Mouse (Mus musculus) forebrain, embryonic 15.5 days (tissue): ENCODE measurements at regions not wholly inside any gene's neighbourhood (a gene's known extent, or its start where the extent isn't known, plus 50 kb on each side); places are given as distances from the start of the nearest gene placed in this dataset.

Experiments
- ATAC-seq: fragments of 200-750 bp; cut with Nextera tagmentation; replicated peaks from 2 replicates; pipeline ENCODE4 v1.8.0; 2017; ENCODE audit warnings: mild to moderate bottlenecking, moderate TSS enrichment, moderate library complexity
- H3K27ac ChIP-seq: fragments of 300-500 bp; sonication (generic); replicated peaks from 2 replicates; pipeline ENCODE4 v1.5.1; 2015; ENCODE audit warnings: mild to moderate bottlenecking, inconsistent platforms
- H3K27me3 ChIP-seq: fragments of 300-500 bp; sonication (generic); 2 replicates; pipeline ENCODE4 v1.6.1; 2015; ENCODE audit warnings: inconsistent platforms
- H3K36me3 ChIP-seq: fragments of 300-500 bp; sonication (generic); 2 replicates; pipeline ENCODE4 v1.6.1; 2015; ENCODE audit warnings: mild to moderate bottlenecking, inconsistent platforms
- H3K4me1 ChIP-seq: fragments of 300-500 bp; sonication (generic); 2 replicates; pipeline ENCODE4 v1.6.1; 2015; ENCODE audit warnings: inconsistent platforms
- H3K4me2 ChIP-seq: fragments of 300-500 bp; sonication (generic); replicated peaks from 2 replicates; pipeline ENCODE4 v1.6.1; 2015; ENCODE audit warnings: mild to moderate bottlenecking, inconsistent platforms
- H3K4me3 ChIP-seq: fragments of 300-500 bp; sonication (generic); 2 replicates; pipeline ENCODE4 v1.5.1; 2015; ENCODE audit warnings: mild to moderate bottlenecking, inconsistent platforms
- H3K9ac ChIP-seq: fragments of 300-500 bp; sonication (generic); replicated peaks from 2 replicates; pipeline ENCODE4 v1.6.1; 2015; ENCODE audit warnings: mild to moderate bottlenecking, inconsistent platforms
- H3K9me3 ChIP-seq: fragments of 300-500 bp; sonication (generic); 2 replicates; pipeline ENCODE4 v1.6.1; 2016; ENCODE audit warnings: inconsistent platforms
- WGBS: fragments of 180-500 bp; shearing (Covaris S2); methylation state at CpG from one replicate; pipeline ENCODE4 v1.1.7; 2015; ENCODE audit warnings: mixed read lengths; 5-methylcytosine and 5-hydroxymethylcytosine counted together

DNA sequence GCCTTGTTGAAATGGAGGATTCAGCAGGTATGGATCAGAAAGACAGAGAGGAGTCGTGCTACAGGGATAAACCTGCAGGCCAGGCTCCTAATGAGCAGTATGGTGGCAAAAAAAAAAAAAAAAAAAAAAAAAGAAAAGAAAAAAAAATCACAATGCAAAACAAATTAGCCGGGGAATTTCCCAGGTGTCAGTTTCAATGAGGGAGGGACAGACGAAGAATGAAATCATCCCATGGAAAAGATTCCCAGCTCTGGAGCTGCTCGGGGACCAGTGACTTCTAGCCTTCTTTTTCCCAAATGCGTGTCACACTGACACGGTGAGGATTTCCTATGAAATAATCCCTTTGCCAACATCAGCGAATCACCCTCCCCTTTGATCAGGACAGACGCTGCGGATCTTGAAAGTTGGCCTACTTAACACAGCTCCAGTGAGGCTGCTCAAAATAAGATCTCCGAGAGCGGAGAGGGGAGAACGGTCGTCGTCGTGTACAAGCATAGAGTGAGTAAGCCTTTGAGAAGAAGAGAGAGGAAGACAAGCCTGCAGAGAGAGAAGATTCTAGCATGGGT, 368.5 kb upstream of the Jarid2 start:
- H3K9ac ChIP-seq, result no peak overlapping the region
- H3K9me3 ChIP-seq, result no peaks in the 10 kb centered on the region
- no peak overlapping the region for H3K4me3 ChIP-seq
- no peaks in the 10 kb centered on the region for H3K36me3 ChIP-seq
- peaks cover 13% of the 10 kb centered on the region; the same call in 1 of the 2 replicates for H3K4me1 ChIP-seq
- ATAC-seq, result no peak
- H3K4me2 ChIP-seq, result no peak overlapping the region
- no peak overlapping the region for H3K27ac ChIP-seq
- WGBS, result 42% methylated on average over 15 of the region's 15 CpGs
- H3K27me3 ChIP-seq, result no peaks in the 10 kb centered on the region

DNA sequence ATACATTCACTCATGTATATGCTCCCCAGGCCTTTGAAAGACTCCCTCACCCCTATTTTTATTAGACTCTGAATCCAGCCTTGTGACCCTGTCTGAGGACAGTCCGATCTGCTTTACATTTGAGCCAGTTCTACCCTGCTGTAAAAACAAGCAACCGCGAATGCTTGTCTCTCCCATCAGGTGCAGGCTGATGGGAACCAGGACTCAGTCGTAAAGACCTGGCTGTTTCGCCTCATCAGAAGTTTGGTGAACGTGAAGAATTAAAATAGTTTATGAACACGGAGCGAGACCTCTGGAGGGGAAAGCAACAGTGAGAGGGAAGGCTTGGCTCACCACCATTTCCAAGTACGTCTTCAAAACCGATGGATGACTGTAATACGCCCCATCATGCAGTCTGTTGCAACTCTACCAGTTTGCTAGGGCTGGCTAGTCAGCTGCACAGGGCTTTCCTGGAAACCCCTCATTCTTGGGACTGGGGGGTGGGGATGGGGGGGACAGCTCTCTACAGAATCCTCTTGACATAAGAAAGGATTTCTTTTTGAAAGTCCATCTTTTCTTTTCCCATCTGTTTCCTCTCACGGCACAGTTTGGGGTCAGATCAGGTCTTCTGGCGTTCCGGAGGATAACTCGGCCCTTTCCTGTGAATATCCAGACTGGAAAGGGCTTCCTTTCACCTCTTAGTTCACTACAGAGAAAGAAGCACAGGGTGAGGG, 366.8 kb upstream of the Jarid2 start:
- WGBS, result 49% methylated on average over 15 of the region's 15 CpGs
- ATAC-seq, result no peak
- no peak overlapping the region for H3K4me3 ChIP-seq

DNA sequence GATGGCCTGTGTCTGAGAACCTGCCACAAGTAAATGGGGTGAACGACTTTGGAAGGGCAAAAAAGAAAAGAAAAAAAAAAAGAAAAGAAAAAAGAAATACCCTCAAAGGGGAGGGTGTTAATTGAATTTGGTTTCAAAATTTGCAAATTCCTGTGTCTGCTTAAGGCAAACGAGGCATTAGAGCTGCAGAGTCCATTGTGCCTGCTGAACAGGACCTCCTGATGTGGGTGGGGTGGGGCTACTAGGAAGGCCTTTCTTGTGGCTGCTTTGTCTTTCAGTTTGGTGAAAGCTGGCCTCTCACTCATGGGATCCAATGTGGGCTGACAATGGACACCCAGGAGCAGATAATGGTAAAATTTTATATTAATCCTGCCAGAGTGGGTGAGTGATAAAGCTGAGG, 366.3 kb upstream of the Jarid2 start:
- Histone ChIP-seq H3K27ac (no peak overlapping the region), H3K9ac (no peak overlapping the region), H3K36me3 (no peaks in the 10 kb centered on the region), H3K4me2 (no peak overlapping the region), H3K9me3 (no peaks in the 10 kb centered on the region), H3K27me3 (no peaks in the 10 kb centered on the region), H3K4me1 (0 out of 2 replicates have a peak, but pooled peaks cover 9% of the 10 kb centered on the region), H3K4me3 (no peak overlapping the region)
- 7% methylated on average over 2 of the region's 2 CpGs for WGBS
- no peak for ATAC-seq

More for the DNA sequence above, 366.8 kb upstream of the Jarid2 start:
- Histone ChIP-seq H3K27ac (no peak overlapping the region), H3K27me3 (no peaks in the 10 kb centered on the region), H3K9me3 (no peaks in the 10 kb centered on the region), H3K9ac (no peak overlapping the region), H3K4me1 (0 out of 2 replicates have a peak, but pooled peaks cover 9% of the 10 kb centered on the region), H3K4me2 (no peak overlapping the region), H3K36me3 (no peaks in the 10 kb centered on the region)

DNA sequence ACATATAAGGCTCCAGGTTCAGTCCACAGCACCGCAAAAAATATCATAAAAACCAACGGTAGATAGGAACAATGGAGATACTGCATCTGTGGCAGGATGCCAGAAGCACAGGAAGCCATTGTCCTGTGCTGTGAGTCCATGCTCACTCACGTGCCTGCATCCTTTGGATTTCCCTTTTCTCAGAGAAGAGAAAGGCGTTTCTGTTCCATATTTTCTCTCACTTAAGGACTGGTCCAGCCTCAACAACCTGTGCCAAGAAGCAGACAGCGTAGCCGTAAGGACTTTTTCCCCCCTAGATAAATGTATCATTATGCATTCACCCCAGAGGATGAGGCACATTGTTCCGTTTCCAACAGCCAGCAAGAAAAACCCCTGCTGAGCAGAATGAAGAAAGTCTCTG, 360.0 kb upstream of the Jarid2 start:
- H3K4me1 ChIP-seq, result no peaks in the 10 kb centered on the region
- no peaks in the 10 kb centered on the region for H3K27me3 ChIP-seq
- no peak overlapping the region for H3K9ac ChIP-seq
- ATAC-seq, result no peak
- H3K27ac ChIP-seq, result no peak overlapping the region
- no peaks in the 10 kb centered on the region for H3K9me3 ChIP-seq
- no peak overlapping the region for H3K4me3 ChIP-seq
- H3K36me3 ChIP-seq, result no peaks in the 10 kb centered on the region
- 52% methylated on average over 7 of the region's 7 CpGs for WGBS
- no peak overlapping the region for H3K4me2 ChIP-seq

DNA sequence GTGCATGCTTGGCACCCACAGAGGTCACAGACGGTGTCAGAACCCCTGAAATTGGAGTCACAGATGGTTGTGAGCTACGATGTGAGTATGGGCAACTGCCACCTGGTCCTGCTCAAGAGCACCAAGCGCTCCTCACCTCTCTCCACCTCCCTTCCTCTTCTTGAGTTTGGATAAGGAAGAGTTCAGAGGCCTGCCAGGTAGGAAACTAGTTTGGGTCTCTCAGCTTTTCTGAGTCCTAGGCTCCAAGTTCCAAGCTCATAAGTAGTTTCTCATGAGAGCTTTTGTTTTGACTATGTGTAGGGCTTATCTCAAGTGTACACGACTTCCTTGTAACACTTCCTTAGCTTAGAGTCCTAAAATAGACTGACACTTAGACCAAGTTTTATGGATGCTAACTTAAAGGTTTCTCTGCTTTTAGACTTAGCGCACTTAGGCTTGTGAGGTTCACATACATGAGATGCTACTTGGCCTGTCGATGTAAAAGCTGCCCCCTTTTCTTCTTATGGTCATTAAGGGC, 356.9 kb upstream of the Jarid2 start:
- H3K4me3 ChIP-seq, result no peak overlapping the region
- no peaks in the 10 kb centered on the region for H3K27me3 ChIP-seq
- peaks cover 10% of the 10 kb centered on the region for H3K4me1 ChIP-seq
- H3K27ac ChIP-seq, result no peak overlapping the region
- no peaks in the 10 kb centered on the region for H3K9me3 ChIP-seq
- H3K36me3 ChIP-seq, result no peaks in the 10 kb centered on the region
- H3K4me2 ChIP-seq, result no peak overlapping the region
- WGBS, result 85% methylated on average over 6 of the region's 6 CpGs
- no peak for ATAC-seq
- no peak overlapping the region for H3K9ac ChIP-seq

DNA sequence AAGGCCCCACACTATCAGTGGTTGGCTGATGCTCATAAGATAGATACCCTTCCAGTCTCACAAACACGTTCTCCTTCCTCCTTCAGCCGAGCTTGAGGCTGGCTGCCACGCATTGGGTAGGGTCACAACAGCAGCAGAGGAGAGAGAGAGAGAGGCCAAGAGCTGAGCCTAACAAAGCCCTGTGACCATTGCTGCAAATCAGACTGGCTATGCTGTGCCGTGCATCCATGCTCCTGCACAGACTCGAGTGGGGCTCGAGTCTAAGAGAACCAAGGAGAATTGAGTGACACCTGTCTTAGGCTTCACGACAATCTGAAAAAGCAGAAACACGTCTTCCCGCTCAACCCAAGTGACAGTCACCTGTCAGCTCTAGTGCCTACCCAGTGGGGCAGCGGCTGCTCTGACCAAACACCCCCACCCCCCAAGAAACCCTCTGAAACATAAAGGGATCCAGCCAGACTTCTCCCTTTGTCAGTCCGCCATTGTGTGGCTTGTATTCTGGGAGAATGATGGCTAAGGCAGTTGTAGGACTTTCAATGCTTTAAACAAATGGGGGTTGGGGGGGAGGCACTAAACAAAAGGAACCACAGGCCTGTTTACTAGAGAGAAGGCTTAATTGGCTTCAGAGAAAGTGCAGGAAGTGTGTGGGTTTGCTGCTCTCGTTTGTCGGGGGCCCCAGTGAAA, 353.7 kb upstream of the Jarid2 start:
- H3K9ac ChIP-seq, result no peak overlapping the region
- no peak for ATAC-seq
- H3K9me3 ChIP-seq, result no peaks in the 10 kb centered on the region
- H3K27ac ChIP-seq, result no peak overlapping the region
- 6% methylated on average over 13 of the region's 13 CpGs for WGBS
- no peaks in the 10 kb centered on the region for H3K27me3 ChIP-seq
- peaks cover 10% of the 10 kb centered on the region for H3K4me1 ChIP-seq
- no peaks in the 10 kb centered on the region for H3K36me3 ChIP-seq
- no peak overlapping the region; the same call in 1 of the 2 replicates for H3K4me2 ChIP-seq
- H3K4me3 ChIP-seq, result no peak overlapping the region

DNA sequence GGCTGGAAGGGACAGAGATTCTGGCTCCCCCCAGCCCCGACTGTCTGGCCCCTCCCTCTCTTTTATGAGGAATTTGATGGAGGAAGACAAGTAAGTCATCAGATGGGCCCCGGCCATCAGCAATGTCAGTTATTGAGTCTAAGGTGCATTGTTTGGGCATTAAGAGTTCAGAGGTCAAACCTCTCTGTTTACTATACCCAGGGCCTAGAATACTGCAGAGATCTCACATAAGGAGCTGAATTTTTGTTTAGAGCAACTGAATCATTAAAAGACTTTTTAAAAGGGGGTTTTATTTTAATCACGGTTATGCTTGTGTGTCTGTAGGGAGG, 353.1 kb upstream of the Jarid2 start:
- Histone ChIP-seq H3K27me3 (no peaks in the 10 kb centered on the region), H3K9me3 (no peaks in the 10 kb centered on the region), H3K36me3 (no peaks in the 10 kb centered on the region), H3K4me1 (peaks cover 10% of the 10 kb centered on the region), H3K27ac (no peak overlapping the region), H3K9ac (no peak overlapping the region), H3K4me2 (no peak overlapping the region; the same call in 1 of the 2 replicates), H3K4me3 (no peak overlapping the region)
- WGBS, result 3% methylated on average over 3 of the region's 3 CpGs
- no peak for ATAC-seq

DNA sequence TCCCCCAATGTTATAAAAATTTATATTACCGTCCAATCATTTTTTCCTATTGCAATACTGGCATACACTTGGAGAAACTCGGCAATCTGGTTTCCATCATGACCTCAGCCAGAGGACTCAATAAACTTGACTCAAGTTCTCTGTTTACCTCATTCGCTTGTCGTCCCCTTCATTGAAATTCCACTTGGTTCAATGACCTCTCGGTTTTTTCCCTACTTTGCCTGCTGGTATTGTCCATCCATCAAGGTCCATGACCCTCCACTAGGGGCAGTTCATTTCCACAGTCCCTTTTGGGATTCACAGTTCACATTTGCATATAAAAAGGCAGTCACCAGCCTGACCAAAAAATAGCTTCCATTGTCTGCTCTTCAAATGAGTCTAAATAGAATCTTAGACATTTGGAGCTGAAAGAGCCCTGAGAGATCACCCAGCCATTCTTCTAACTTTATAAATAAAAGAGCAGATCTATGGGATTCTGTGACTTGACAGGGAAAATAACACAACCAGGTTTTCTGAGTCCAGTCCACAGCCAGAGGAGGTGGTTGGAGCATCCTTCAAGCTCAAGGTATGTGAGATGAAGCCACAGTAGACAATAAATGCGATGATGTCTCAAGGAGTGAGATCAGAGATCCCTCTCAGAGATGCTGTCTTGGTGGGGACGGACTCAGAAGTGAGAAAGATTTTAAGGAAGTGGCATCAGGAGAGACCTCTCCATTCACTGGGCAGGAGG, 347.4 kb upstream of the Jarid2 start:
- Histone ChIP-seq H3K4me3 (no peak overlapping the region), H3K4me1 (no peaks in the 10 kb centered on the region), H3K9me3 (no peaks in the 10 kb centered on the region), H3K27me3 (no peaks in the 10 kb centered on the region), H3K36me3 (no peaks in the 10 kb centered on the region), H3K4me2 (no peak overlapping the region), H3K27ac (no peak overlapping the region), H3K9ac (no peak overlapping the region)
- WGBS, result 33% methylated on average over 7 of the region's 7 CpGs
- ATAC-seq, result no peak

DNA sequence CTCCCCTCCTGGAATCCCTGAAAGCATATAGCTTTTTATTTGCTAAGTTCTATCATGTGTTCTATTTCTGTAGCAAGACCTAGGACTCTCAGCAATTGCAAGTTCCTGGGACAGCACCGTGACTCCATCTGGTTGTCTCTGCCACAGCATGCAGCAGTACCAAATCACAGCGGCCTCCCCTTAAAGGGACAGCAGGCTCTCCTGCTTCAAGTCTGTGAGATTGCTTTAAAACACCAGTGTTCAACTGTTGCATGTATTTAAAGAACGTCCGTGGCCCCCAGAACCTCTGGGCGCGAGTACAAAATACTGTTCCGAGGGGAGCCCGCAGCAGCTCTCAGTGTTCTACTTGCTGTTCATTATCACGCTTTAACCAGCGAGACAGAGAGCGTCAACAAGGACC, 346.0 kb upstream of the Jarid2 start:
- no peak overlapping the region for H3K9ac ChIP-seq
- H3K36me3 ChIP-seq, result no peaks in the 10 kb centered on the region
- 50% methylated on average over 11 of the region's 11 CpGs for WGBS
- H3K4me3 ChIP-seq, result no peak overlapping the region
- no peak overlapping the region for H3K27ac ChIP-seq
- H3K27me3 ChIP-seq, result no peaks in the 10 kb centered on the region
- no peak overlapping the region for H3K4me2 ChIP-seq
- ATAC-seq, result no peak
- H3K9me3 ChIP-seq, result no peaks in the 10 kb centered on the region
- no peaks in the 10 kb centered on the region for H3K4me1 ChIP-seq

DNA sequence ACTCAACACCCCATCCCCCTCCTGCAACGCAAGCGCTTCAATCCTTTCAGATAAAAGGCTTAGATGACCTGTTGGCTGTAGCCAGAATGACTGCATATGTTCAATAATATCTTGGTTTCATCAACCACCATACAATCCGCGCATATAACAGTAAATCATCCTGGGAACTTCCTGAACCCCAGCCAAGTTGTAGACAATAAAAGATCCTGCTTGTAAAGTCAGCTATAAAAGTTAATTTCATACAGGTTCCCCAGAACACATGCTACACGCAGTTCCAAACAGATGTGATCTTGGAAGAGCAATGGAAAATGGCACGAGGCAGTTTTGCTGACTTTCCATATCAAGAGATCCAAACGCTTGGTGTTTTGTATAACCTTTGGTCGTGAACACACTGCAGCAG, 342.5 kb upstream of the Jarid2 start:
- Histone ChIP-seq H3K9ac (no peak overlapping the region), H3K27me3 (no peaks in the 10 kb centered on the region), H3K27ac (no peak overlapping the region), H3K9me3 (no peaks in the 10 kb centered on the region), H3K4me3 (no peak overlapping the region), H3K4me1 (no peaks in the 10 kb centered on the region), H3K36me3 (no peaks in the 10 kb centered on the region), H3K4me2 (no peak overlapping the region)
- 95% methylated on average over 8 of the region's 8 CpGs for WGBS
- ATAC-seq, result no peak

DNA sequence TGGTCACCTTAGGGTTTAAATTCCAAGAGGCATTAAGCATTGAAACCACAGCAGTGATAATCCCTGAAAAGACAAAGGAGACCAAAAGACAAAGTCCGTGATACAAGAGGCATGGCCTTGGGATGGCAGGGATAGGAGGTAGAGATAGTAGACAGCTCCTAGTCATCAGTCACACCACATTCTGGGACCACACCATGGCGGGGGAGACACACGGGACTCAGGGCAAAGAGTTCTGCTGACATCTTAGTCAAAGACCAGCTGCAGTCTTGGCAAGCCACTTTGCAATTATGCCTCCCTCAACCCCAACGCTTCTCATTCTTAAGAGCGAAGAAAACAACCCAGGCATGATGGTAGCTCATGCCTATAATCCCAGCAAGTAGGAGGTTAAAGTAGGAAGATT, 339.6 kb upstream of the Jarid2 start:
- Histone ChIP-seq H3K4me1 (no peaks in the 10 kb centered on the region), H3K9me3 (no peaks in the 10 kb centered on the region), H3K9ac (no peak overlapping the region), H3K27me3 (no peaks in the 10 kb centered on the region), H3K36me3 (no peaks in the 10 kb centered on the region), H3K27ac (no peak overlapping the region), H3K4me3 (no peak overlapping the region), H3K4me2 (no peak overlapping the region)
- no peak for ATAC-seq
- WGBS, result 83% methylated on average over 5 of the region's 5 CpGs
